Mouse (Mus musculus): ENCODE results near the gene Tbck.

Gene Tbck

GRCm38 (mm10) chr3:132835118-132835794 is 151.3 kb downstream of the Tbck start:
- DNase-seq = no peak

- DNase-seq = no peak
Observed at GRCm38 (mm10) chr3:132837134-132837533, 153.2 kb downstream of the Tbck start.

DNA sequence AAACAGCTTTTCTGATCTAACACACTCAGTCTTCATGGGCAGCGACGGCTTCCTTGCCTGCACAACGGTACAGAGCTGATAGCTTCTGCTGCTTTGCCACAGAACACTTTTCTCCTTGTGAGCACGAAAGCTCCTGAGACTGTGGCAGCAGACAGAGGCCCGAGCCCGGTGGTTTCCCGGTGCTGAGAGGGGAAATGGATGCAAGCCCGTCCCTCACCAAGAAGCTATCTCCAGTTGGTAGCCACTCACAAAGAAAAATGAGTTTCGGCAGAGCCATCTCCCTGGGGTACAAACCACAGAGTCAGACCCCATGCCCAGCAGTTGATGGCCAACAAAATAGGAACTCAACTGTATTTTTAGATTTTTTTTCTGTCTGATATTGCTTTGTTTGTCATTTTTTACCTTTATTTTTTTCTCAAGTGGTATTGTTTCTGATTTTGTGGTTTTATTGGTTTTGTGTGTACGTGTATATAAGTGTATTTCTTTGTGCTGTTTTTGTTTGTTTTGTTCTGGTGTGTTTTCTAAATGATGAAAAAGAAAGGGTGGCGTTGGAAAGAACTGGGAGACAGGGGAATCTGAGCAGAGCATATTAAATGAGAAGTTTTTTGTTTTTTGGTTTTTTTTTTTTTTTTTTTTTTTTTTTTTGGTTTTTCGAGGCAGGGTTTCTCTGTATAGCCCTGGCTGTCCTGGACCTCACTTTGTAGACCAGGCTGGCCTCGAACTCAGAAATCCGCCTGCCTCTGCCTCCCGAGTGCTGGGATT is 154.9 kb downstream of the Tbck start:
- DNase-seq = no peak

DNA sequence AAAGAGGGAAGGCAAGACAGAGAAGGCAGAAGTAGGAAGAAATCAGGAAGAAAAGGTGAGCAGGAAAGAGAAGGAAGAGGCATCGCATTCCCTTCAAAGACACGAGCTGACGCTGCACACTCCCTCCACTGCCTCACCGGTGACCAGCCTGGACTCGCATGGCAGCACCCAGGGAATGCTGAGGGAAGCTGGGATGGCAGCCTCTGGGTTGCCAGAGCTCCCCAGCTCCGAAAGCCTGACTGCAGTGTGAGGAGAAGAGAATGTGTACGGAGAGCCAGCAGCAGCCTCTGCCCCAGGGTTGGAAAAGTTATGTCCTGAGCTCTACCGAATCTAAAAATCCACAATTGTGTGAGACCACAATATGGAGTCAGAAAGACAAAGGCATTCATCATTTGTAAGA is 155.6 kb downstream of the Tbck start:
- DNase-seq = no peak

GRCm38 (mm10) chr3:132842676-132843075 is 158.7 kb downstream of the Tbck start:
- no peak for DNase-seq

- DNase-seq = no peak
Observed at GRCm38 (mm10) chr3:132849669-132850068, 165.7 kb downstream of the Tbck start.

DNA sequence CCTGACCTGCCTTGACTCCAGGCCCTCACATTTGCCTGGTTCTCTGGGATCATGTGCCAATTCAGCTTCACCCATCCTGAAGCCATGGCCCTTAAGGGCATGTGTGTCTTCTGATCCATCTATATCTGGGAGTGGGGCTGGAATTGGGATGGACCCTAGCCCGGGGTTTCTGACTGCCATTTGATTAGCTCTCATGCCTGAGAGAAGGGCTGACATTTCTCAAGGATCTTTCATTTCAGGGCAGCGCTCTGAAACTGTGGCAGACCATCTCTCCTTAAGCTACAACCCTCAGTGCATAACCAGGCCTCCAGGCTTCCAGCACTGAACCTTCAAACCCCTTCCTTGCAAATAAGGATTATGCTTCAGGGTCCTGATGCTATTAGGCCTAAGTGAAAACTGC is 166.5 kb downstream of the Tbck start:
- DNase-seq = no peak

DNA sequence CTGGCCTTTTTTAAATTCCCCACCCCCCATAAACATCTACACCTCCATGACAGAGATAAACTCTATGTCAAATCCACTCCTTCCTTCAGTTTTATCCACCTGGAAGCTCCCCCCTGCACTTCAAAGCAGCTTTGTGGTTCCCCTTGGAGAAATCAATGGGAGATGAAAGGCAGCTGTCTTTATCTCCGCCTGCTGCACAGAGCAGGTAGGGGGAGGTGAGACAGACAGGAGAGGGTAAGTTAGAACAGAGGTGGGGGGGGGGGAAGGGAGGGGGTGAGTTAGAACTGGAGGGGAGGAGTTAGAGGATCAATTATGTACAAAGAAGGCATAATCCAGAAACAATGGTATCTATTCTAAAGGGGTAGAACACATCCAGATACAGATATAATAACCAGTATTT is 167.5 kb downstream of the Tbck start:
- DNase-seq = no peak

GRCm38 (mm10) chr3:132851841-132852728 is 168.1 kb downstream of the Tbck start:
- no peak for DNase-seq

DNA sequence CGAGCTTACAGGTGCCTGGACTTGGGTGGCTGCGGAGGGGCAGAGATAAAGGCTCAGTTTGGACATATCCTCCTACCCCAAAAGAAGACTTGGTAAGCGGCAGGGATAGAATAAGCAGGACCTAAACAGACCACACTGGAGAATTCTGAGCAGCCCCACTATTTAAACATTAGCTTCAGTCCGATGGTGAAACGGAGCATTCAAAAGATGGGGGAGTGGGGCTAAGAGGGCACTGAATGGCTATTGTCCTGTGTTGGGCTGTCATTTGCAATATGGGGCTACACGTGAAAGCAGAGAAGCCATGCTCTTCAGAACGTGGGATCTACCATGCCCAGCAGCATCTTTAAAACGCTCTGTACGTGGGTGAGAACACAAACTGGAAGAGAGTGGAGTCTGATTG is 170.3 kb downstream of the Tbck start:
- no peak for DNase-seq

GRCm38 (mm10) chr3:132855458-132856212 is 171.7 kb downstream of the Tbck start:
- no peak for DNase-seq

- DNase-seq = no peak
Observed at GRCm38 (mm10) chr3:132856651-132857050, 172.7 kb downstream of the Tbck start.

- no peak for DNase-seq
Observed at GRCm38 (mm10) chr3:132858849-132859248, 174.9 kb downstream of the Tbck start.

DNA sequence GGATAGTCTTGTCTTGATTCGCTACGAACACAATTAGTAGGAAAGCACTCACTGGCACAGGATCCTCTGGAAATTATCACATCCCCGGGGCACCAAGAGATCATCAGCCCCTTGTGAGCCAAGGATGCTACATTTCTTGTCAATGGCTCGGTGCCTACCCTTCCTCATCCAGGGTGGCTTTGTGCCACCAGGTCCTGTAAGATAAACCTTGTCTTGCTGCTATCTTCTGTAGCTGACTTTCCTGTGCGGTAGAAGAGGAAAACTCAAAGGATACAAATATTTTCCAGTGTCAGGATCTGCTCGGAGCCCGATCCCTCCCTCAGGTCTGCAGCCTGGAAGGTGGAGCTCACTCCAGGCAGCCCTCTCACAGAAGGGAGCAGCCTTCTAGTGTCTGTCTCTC is 175.6 kb downstream of the Tbck start:
- DNase-seq = no peak

- DNase-seq = no peak
Observed at GRCm38 (mm10) chr3:132860796-132861195, 176.9 kb downstream of the Tbck start.

GRCm38 (mm10) chr3:132863843-132864242 is 179.9 kb downstream of the Tbck start:
- DNase-seq = no peak

GRCm38 (mm10) chr3:132864329-132864919 is 180.5 kb downstream of the Tbck start:
- DNase-seq = no peak

DNA sequence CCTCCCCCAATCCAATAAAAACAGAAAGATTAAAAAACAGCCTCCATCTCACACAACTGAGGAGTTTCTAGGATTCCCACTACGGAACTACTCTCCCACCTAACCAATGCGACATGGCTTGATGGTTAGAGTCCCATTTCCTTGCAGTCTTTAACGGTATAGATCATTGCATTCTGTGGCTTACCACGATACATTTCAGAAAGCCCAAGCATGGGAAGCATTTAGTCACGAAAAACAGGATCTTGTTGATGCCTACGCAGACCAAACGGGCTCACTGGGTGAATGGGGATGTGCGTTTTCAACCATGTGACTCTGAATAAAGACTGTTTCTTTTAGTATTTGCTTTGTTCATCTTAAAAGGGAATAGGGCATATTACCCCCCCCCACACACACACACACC is 181.0 kb downstream of the Tbck start:
- no peak for DNase-seq

GRCm38 (mm10) chr3:132865596-132865995 is 181.7 kb downstream of the Tbck start:
- no peak for DNase-seq

DNA sequence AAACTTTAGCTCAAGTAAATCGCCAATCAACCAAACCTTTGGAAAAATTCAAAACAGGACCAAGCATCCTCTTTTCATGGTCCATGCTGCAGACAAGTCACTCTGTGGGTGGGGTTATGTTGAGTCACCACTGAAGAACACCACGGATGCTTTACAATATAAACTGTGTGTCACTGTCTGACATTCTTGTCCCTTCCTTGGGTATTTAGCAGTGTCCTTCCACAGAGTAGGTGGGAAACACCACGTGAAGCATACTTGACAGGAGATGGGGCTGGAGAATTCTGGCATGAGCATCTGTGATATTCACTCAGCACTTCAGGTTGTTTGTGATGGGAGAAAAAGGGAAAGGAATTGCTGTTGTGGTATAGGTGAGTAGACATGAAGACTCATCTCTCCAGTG is 183.0 kb downstream of the Tbck start:
- DNase-seq = no peak

- DNase-seq = no peak
Observed at GRCm38 (mm10) chr3:132868838-132869237, 184.9 kb downstream of the Tbck start.

DNA sequence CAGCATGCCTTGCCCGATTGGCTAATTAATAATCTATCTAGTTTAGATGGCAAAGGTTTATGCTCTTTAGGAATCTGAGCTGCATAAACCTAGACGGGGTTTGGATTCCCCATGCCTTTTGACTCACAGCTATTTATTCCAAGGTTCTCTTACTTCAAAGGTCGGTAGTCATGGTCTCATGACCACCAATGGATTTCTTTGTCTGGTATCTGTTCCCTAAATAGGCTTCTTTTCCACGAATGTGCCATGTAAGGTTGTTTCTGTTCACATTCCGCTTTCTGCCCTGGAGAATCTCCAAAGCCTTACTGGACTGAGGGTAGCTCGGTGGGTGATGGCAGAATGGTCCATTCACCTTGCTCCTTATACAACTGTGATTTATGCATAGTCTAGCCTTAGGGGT is 186.1 kb downstream of the Tbck start:
- DNase-seq = no peak

Measured in B cell, adult 2 months (primary cell).